Mouse (Mus musculus) cerebellum, adult 2 months (tissue): ENCODE measurements around the gene Itgb2.

Source experiments
- CTCF ChIP-seq: fragments of 200-500 bp; IDR thresholded peaks from 2 replicates; pipeline ENCODE4 v1.5.1; 2011; ENCODE audit warnings: low read depth, mild to moderate bottlenecking, control low read depth, low read length, moderate library complexity, borderline replicate concordance; ENCODE audit not compliant: insufficient read depth
- POLR2A ChIP-seq: fragments of 200-500 bp; IDR thresholded peaks from 2 replicates; pipeline ENCODE4 v1.6.1; 2011; ENCODE audit warnings: low read length, control low read depth, borderline replicate concordance; ENCODE audit not compliant: insufficient read depth

DNA sequence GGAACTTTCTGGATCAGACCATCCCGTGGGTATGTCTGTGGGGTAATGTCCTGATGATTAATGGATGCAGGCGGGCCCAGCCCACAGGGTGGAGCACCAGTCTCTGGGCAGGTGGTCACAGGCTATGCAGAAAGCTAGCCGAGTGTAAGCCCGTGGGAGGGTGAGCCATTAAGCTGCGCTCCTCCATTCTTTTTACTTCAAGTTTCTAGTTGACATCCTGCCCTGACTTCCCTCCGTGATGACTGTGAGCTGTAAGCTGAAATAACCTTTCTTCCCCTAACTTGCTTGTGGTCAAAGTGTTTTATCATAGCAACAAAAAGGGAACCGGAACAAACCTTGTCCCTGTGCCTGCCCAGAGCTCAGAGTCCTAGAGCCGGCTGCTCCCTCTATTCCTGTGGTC is 6.7 kb downstream of the Itgb2 start:
- no peak for TF ChIP-seq CTCF
- TF ChIP-seq POLR2A: no peak
